Mouse (Mus musculus): ENCODE measurements around the gene Prr15. TPM values are rescaled to one million over a fixed set of nuclear protein-coding genes. Genes with fewer than 3 reads are reported as not detected.

Prr15 gene
- polyA plus RNA-seq, 1 experiment = 3.3 TPM

DNA sequence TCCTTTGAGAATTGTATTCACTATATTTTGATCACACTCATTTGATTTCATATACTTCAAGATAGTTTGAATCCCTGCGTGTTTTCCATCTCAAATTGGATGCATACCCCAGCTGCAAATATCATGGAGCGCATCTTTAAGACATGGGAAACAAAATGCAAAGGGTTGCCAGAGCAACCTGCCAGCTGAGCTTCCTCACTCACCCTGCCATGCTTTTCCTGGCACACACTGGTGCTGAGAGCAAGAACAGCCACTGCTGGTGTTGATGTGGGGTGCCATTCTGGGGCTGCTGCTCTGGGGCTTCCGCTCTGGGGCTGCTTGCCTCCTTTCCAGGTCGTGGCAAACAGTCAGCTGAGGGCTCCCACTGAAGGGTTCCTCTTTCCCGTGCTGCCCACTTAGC lies 38.8 kb upstream of the Prr15 start:
- Histone ChIP-seq H3K4me3 (replicated peaks; ENCODE audit: control insufficient read depth, low read depth, low read length) (no peak overlapping the region), H3K4me1 (ENCODE audit: control insufficient read depth, insufficient read depth, low read length) (no peaks in the 10 kb centered on the region; the same call in 1 of the 2 replicates), H3K27ac (ENCODE audit: control insufficient read depth, insufficient read depth, low read depth, low read length, poor library complexity) (no peak overlapping the region)
- WGBS = 66% methylated on average over 5 of the region's 5 CpGs
- no peak for TF ChIP-seq POLR2A (IDR thresholded peaks at IDR 0.05; ENCODE audit: borderline replicate concordance, control insufficient read depth, low read depth, low read length)
- TF ChIP-seq CTCF (IDR thresholded peaks at IDR 0.05; ENCODE audit: control insufficient read depth, insufficient read depth, low read length) = no peak

DNA sequence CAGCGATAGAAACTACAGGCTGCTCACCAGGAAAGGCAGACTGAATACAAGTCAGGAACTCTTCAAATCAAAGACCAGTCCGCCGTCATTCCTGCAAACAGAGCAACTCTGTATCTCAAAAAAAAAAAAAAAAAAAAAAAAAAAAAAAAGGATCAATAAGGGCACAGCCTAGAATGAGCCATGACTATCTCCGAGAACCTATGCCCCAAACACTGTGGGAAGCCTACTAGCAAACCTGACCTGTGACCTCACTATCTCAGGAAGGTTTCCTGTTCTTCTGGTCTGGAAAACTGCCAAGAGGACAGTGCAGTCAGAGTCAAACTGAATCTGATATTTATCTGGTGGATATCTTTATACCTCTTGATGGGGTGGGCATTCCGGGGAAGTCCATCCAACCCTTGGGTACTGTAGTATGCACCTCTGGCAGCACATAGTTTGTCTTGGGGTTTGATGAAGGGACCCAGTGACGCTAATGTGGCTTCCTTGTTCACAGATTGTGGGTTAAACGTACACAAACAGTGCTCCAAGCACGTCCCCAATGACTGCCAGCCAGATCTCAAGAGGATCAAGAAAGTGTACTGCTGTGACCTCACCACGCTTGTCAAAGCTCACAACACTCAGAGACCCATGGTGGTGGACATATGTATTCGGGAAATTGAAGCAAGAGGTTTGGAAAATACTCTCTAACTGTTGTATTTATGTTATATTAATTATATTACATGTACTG lies 35.7 kb upstream of the Prr15 start:
- 65% methylated on average over 10 of the region's 10 CpGs for WGBS
- no peaks in the 10 kb centered on the region for H3K4me1 ChIP-seq (ENCODE audit: control insufficient read depth, insufficient read depth, low read length)
- TF ChIP-seq CTCF (IDR thresholded peaks at IDR 0.05; ENCODE audit: control insufficient read depth, insufficient read depth, low read length) = no peak
- no peak for TF ChIP-seq POLR2A (IDR thresholded peaks at IDR 0.05; ENCODE audit: borderline replicate concordance, control insufficient read depth, low read depth, low read length)

DNA sequence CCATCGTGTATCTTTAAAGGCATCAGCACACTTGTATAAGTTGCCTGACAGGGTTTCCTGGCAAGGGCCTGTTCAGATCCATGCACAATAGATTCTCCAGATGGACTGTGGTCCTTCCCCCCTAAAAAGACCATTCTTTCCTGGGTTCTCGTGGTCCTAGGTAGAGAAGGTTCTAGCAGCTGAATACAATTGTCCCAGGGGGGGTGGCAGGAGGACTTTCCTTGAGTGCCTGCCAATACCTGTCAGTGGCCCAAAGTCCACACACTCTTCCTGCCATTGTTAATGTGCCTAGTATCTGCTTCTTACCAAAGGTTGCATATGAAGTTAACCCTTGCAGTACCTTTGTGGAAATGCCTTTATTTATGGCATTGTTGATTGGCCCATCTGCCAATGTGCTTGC lies 28.4 kb upstream of the Prr15 start:
- H3K4me1 ChIP-seq (ENCODE audit: control insufficient read depth, insufficient read depth, low read length) = no peaks in the 10 kb centered on the region

More for the DNA sequence above, 35.7 kb upstream of the Prr15 start:
- H3K4me3 ChIP-seq (replicated peaks; ENCODE audit: control insufficient read depth, low read depth, low read length) = no peak overlapping the region
- no peak overlapping the region for H3K27ac ChIP-seq (ENCODE audit: control insufficient read depth, insufficient read depth, low read depth, low read length, poor library complexity)

DNA sequence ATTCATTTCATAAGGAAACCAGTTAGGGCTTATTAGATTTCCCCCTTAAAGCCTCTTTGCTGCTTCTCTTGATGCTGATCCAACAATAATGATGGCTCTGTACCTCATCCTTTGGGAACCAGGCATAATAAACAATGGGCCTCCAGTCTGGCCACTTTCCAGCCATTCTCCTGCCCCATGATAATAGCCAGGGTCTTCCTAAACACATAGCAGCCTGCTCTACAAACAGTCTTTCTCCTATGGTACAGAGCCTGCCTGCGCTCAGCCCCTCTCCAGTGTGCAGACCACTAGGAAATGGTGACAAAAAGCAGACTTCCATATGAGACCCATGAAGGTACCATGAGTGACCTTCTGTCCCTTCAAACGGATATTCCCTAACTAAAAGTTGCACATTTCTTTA lies 26.2 kb upstream of the Prr15 start:
- Histone ChIP-seq H3K4me3 (replicated peaks; ENCODE audit: control insufficient read depth, low read depth, low read length) (no peak overlapping the region), H3K4me1 (ENCODE audit: control insufficient read depth, insufficient read depth, low read length) (no peaks in the 10 kb centered on the region), H3K27ac (ENCODE audit: control insufficient read depth, insufficient read depth, low read depth, low read length, poor library complexity) (no peak overlapping the region)
- TF ChIP-seq CTCF (IDR thresholded peaks at IDR 0.05; ENCODE audit: control insufficient read depth, insufficient read depth, low read length) (no peak), POLR2A (IDR thresholded peaks at IDR 0.05; ENCODE audit: borderline replicate concordance, control insufficient read depth, low read depth, low read length) (no peak)
- 68% methylated on average over 2 of the region's 2 CpGs for WGBS

More for the DNA sequence above, 28.4 kb upstream of the Prr15 start:
- no peak for TF ChIP-seq CTCF (IDR thresholded peaks at IDR 0.05; ENCODE audit: control insufficient read depth, insufficient read depth, low read length)
- TF ChIP-seq POLR2A (IDR thresholded peaks at IDR 0.05; ENCODE audit: borderline replicate concordance, control insufficient read depth, low read depth, low read length) = no peak
- H3K27ac ChIP-seq (ENCODE audit: control insufficient read depth, insufficient read depth, low read depth, low read length, poor library complexity) = no peak overlapping the region
- WGBS = 77% methylated on average over 2 of the region's 2 CpGs
- H3K4me3 ChIP-seq (replicated peaks; ENCODE audit: control insufficient read depth, low read depth, low read length) = no peak overlapping the region

DNA sequence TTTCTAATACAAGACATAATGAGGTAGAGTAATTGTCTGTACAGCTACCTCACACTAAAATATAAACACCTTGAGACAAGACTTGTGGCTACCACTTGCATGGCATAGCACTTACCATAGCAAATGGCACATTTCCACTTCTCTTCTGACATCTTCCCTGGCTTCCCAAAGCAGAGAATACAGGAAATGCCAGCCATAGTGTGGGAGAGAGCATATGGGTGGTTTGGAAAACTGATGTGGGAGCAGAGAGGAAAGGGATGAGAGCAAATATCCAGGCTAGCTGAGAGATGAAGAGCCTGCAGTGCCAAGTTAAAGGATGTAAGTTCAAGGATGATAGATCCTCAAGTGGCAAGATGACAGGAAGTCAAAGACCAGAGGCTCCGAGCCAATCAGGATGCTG lies 19.9 kb upstream of the Prr15 start:
- H3K27ac ChIP-seq (ENCODE audit: control insufficient read depth, insufficient read depth, low read depth, low read length, poor library complexity) = no peak overlapping the region
- TF ChIP-seq POLR2A (IDR thresholded peaks at IDR 0.05; ENCODE audit: borderline replicate concordance, control insufficient read depth, low read depth, low read length) (no peak), CTCF (IDR thresholded peaks at IDR 0.05; ENCODE audit: control insufficient read depth, insufficient read depth, low read length) (no peak)
- H3K4me3 ChIP-seq (replicated peaks; ENCODE audit: control insufficient read depth, low read depth, low read length) = no peak overlapping the region
- H3K4me1 ChIP-seq (ENCODE audit: control insufficient read depth, insufficient read depth, low read length) = no peaks in the 10 kb centered on the region
- WGBS = 76% methylated on average over 1 of the region's 1 CpGs

DNA sequence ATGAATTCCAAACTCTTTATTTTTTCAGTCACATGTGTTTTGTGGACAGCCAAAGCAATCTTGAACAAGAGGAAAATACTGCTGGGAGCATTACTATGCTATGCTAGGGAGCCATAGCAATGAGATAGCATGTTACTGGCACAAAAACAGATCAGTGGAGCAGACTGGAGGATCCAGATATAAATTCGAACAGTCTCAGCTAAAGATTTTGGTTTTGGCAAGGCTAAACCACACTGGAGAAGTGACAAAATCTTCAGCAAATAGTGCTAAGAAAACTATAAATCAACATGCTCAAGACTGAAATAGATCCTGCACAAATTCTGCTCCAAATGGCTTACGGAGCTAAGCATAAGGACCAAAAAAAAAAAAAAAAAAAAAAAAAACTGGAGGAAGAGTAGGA lies 12.6 kb upstream of the Prr15 start:
- H3K4me1 ChIP-seq (ENCODE audit: control insufficient read depth, insufficient read depth, low read length) = no peaks in the 10 kb centered on the region
- WGBS = 58% methylated on average over 2 of the region's 2 CpGs
- no peak overlapping the region for H3K27ac ChIP-seq (ENCODE audit: control insufficient read depth, insufficient read depth, low read depth, low read length, poor library complexity)
- TF ChIP-seq CTCF (IDR thresholded peaks at IDR 0.05; ENCODE audit: control insufficient read depth, insufficient read depth, low read length) (no peak), POLR2A (IDR thresholded peaks at IDR 0.05; ENCODE audit: borderline replicate concordance, control insufficient read depth, low read depth, low read length) (no peak)
- H3K4me3 ChIP-seq (replicated peaks; ENCODE audit: control insufficient read depth, low read depth, low read length) = no peak overlapping the region

DNA sequence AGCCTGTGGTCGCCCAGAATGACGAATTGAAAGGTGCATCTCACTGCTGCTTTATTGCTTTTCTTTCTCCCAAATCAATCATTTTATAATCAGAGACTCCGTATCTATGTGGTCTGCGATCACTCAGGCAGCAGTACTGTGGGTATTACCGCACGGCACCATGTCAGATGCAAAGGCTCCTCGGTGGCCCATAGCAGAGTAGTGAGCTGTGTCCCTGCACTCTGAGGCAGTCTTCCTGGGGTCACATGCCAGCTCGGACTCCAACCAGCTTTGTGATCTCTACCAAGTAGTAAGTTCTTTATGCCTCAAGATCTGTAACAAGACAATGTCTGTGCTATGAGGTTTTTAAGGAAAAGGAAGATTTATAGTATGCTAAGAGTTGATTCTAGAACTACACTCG lies 7.0 kb upstream of the Prr15 start:
- 81% methylated on average over 9 of the region's 9 CpGs for WGBS
- Histone ChIP-seq H3K4me1 (ENCODE audit: control insufficient read depth, insufficient read depth, low read length) (no peaks in the 10 kb centered on the region), H3K4me3 (replicated peaks; ENCODE audit: control insufficient read depth, low read depth, low read length) (no peak overlapping the region), H3K27ac (ENCODE audit: control insufficient read depth, insufficient read depth, low read depth, low read length, poor library complexity) (no peak overlapping the region)
- TF ChIP-seq POLR2A (IDR thresholded peaks at IDR 0.05; ENCODE audit: borderline replicate concordance, control insufficient read depth, low read depth, low read length) (no peak), CTCF (IDR thresholded peaks at IDR 0.05; ENCODE audit: control insufficient read depth, insufficient read depth, low read length) (no peak)

DNA sequence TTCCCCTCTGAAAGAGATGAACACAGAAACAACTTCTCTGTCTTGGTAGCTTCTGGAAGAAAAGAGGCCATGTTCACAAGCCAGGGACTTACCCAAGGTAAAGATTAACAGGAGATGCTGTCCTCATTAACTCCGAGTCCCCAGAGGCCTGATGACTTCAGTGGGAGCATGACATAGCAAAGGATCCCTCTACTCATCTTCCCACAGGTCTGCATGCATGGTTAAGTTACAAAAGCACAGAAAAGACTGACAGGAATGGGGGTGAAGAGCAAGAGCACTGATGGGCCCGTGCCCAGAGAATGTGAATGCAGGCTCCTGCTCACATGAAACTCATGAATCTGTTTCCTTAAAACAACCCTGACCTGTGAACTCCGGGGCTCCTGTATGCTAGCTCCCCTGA lies 6.4 kb upstream of the Prr15 start:
- Histone ChIP-seq H3K27ac (ENCODE audit: control insufficient read depth, insufficient read depth, low read depth, low read length, poor library complexity) (no peak overlapping the region), H3K4me1 (ENCODE audit: control insufficient read depth, insufficient read depth, low read length) (no peaks in the 10 kb centered on the region), H3K4me3 (replicated peaks; ENCODE audit: control insufficient read depth, low read depth, low read length) (no peak overlapping the region)
- TF ChIP-seq POLR2A (IDR thresholded peaks at IDR 0.05; ENCODE audit: borderline replicate concordance, control insufficient read depth, low read depth, low read length) = no peak
- TF ChIP-seq CTCF (IDR thresholded peaks at IDR 0.05; ENCODE audit: control insufficient read depth, insufficient read depth, low read length) = no peak
- 70% methylated on average over 3 of the region's 3 CpGs for WGBS

DNA sequence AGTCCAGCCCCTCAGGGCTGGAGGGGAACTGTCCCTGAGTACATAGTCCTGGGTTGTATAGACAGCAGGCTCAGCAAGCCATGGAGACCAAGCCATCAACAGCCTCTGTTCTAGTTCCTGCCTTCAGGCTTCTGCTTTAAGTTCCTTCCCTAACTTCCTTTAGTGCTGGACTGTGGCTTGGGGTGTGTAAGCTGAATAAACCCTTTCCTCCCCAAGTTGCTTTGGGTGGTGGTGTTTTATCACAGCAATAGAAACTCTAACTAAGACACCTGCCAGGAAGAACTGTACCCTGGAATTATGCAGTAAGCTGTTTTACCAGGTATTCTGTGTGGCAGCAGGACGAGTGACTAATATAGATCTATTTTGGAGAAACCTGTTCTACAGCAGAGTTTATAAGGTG lies 5.4 kb upstream of the Prr15 start:
- Histone ChIP-seq H3K27ac (ENCODE audit: control insufficient read depth, insufficient read depth, low read depth, low read length, poor library complexity) (no peak overlapping the region), H3K4me3 (replicated peaks; ENCODE audit: control insufficient read depth, low read depth, low read length) (no peak overlapping the region), H3K4me1 (ENCODE audit: control insufficient read depth, insufficient read depth, low read length) (no peaks in the 10 kb centered on the region)
- WGBS = 71% methylated on average over 1 of the region's 1 CpGs
- no peak for TF ChIP-seq CTCF (IDR thresholded peaks at IDR 0.05; ENCODE audit: control insufficient read depth, insufficient read depth, low read length)
- no peak for TF ChIP-seq POLR2A (IDR thresholded peaks at IDR 0.05; ENCODE audit: borderline replicate concordance, control insufficient read depth, low read depth, low read length)
